Mouse (Mus musculus) MEL (cell line): ENCODE results near the gene Ttc9.

Experiments used
- BHLHE40 ChIP-seq: IDR thresholded peaks from 2 replicates; pipeline ENCODE4 v1.6.1; 2012; ENCODE audit warnings: low read depth, mild to moderate bottlenecking, inconsistent platforms, low read length, improper control_type of control experiment, borderline replicate concordance
- CTCF ChIP-seq, 3 experiments: IDR thresholded peaks in 2 of 3; conservative IDR thresholded peaks in 1 of 3; 2 replicates each; pipeline ENCODE4 v1.5.1; 2011 to 2012; ENCODE audit warnings: low read length in 3 of 3, low read depth in 2 of 3, mild to moderate bottlenecking in 2 of 3, improper control_type of control experiment in 1 of 3, inconsistent platforms in 1 of 3, mixed read lengths in 1 of 3, moderate library complexity in 1 of 3; ENCODE audit not compliant: control insufficient read depth in 1 of 3, insufficient read depth in 1 of 3, poor library complexity in 1 of 3, severe bottlenecking in 1 of 3
- KAT2A ChIP-seq: conservative IDR thresholded peaks from 2 replicates; pipeline ENCODE4 v1.6.1; 2012; ENCODE audit warnings: low read depth, low read length, improper control_type of control experiment, inconsistent platforms
- MAX ChIP-seq: IDR thresholded peaks from 2 replicates; pipeline ENCODE4 v1.6.1; 2011; ENCODE audit warnings: low read length, improper control_type of control experiment
- USF1 ChIP-seq: IDR thresholded peaks from 2 replicates; pipeline ENCODE4 v1.6.1; 2014; ENCODE audit warnings: low read depth, mild to moderate bottlenecking, inconsistent platforms, low read length, improper control_type of control experiment, moderate library complexity
- ZMIZ1 ChIP-seq: IDR thresholded peaks from 2 replicates; pipeline ENCODE4 v1.6.1; 2012; ENCODE audit warnings: low read depth, mild to moderate bottlenecking, inconsistent platforms, low read length, improper control_type of control experiment, moderate library complexity

GRCm38 (mm10) chr12:81675557-81675956 lies 44.5 kb downstream of the Ttc9 start:
- no peak for TF ChIP-seq KAT2A
- no peak for TF ChIP-seq CTCF (IDR thresholded peaks at IDR 0.05 in 2 of 3, conservative IDR thresholded peaks at IDR 0.05 in 1 of 3; ENCODE audit: control insufficient read depth in 1 of 3, insufficient read depth in 1 of 3, low read depth in 2 of 3, low read length in 3 of 3, poor library complexity in 1 of 3, severe bottlenecking in 1 of 3)
- TF ChIP-seq ZMIZ1: no peak
- TF ChIP-seq USF1: no peak
- TF ChIP-seq BHLHE40: no peak
- no peak for TF ChIP-seq MAX
